Mouse (Mus musculus): ENCODE measurements around the gene Plekhg5. TPM values are rescaled to one million over a fixed set of nuclear protein-coding genes. Genes with fewer than 3 reads are reported as not detected.
A peak's percentile ranks its signal among the peaks of the same experiment; 100 is the strongest.

Gene Plekhg5
- polyA plus RNA-seq, 1 experiment = 3.0 TPM

GRCm38 (mm10) chr4:152083611-152084220 is 11.4 kb downstream of the Plekhg5 start:
- no peak overlapping the region for H3K4me3 ChIP-seq (ENCODE audit: insufficient read depth, low read length)
- TF ChIP-seq POLR2A (IDR thresholded peaks at IDR 0.05; ENCODE audit: borderline replicate concordance, low read depth, low read length) (no peak), CTCF (IDR thresholded peaks at IDR 0.05; ENCODE audit: low read depth, low read length) (no peak)
- no peak overlapping the region for H3K27ac ChIP-seq (ENCODE audit: insufficient read depth, low read depth, low read length)
- peaks cover 12% of the 10 kb centered on the region for H3K4me1 ChIP-seq (ENCODE audit: control insufficient read depth, insufficient read depth, low read length)

GRCm38 (mm10) chr4:152084616-152085015 is 12.3 kb downstream of the Plekhg5 start:
- no peak for TF ChIP-seq POLR2A (IDR thresholded peaks at IDR 0.05; ENCODE audit: borderline replicate concordance, low read depth, low read length)
- no peak for TF ChIP-seq CTCF (IDR thresholded peaks at IDR 0.05; ENCODE audit: low read depth, low read length)
- Histone ChIP-seq H3K4me1 (ENCODE audit: control insufficient read depth, insufficient read depth, low read length) (peaks cover 12% of the 10 kb centered on the region), H3K27ac (ENCODE audit: insufficient read depth, low read depth, low read length) (no peak overlapping the region), H3K4me3 (ENCODE audit: insufficient read depth, low read length) (no peak overlapping the region)

- Histone ChIP-seq H3K4me1 (ENCODE audit: control insufficient read depth, insufficient read depth, low read length) (peaks cover 12% of the 10 kb centered on the region), H3K27ac (ENCODE audit: insufficient read depth, low read depth, low read length) (no peak overlapping the region), H3K4me3 (ENCODE audit: insufficient read depth, low read length) (peak overlapping the region; percentile 71)
- no peak for TF ChIP-seq CTCF (IDR thresholded peaks at IDR 0.05; ENCODE audit: low read depth, low read length)
- TF ChIP-seq POLR2A (IDR thresholded peaks at IDR 0.05; ENCODE audit: borderline replicate concordance, low read depth, low read length) = no peak
These were observed 14.4 kb downstream of the Plekhg5 start for GRCm38 (mm10) chr4:152086505-152087210.

GRCm38 (mm10) chr4:152087211-152088081 is 15.1 kb downstream of the Plekhg5 start:
- Histone ChIP-seq H3K27ac (ENCODE audit: insufficient read depth, low read depth, low read length) (no peak overlapping the region), H3K4me1 (ENCODE audit: control insufficient read depth, insufficient read depth, low read length) (peaks cover 12% of the 10 kb centered on the region), H3K4me3 (ENCODE audit: insufficient read depth, low read length) (peak overlapping the region; percentile 71)
- TF ChIP-seq CTCF (IDR thresholded peaks at IDR 0.05; ENCODE audit: low read depth, low read length) (no peak), POLR2A (IDR thresholded peaks at IDR 0.05; ENCODE audit: borderline replicate concordance, low read depth, low read length) (no peak)

GRCm38 (mm10) chr4:152088133-152088532 is 15.8 kb downstream of the Plekhg5 start:
- no peak for TF ChIP-seq POLR2A (IDR thresholded peaks at IDR 0.05; ENCODE audit: borderline replicate concordance, low read depth, low read length)
- TF ChIP-seq CTCF (IDR thresholded peaks at IDR 0.05; ENCODE audit: low read depth, low read length) = no peak
- no peak overlapping the region for H3K4me3 ChIP-seq (ENCODE audit: insufficient read depth, low read length)
- H3K27ac ChIP-seq (ENCODE audit: insufficient read depth, low read depth, low read length) = no peak overlapping the region
- peaks cover 12% of the 10 kb centered on the region for H3K4me1 ChIP-seq (ENCODE audit: control insufficient read depth, insufficient read depth, low read length)

GRCm38 (mm10) chr4:152088556-152089120 is 16.3 kb downstream of the Plekhg5 start:
- Histone ChIP-seq H3K27ac (ENCODE audit: insufficient read depth, low read depth, low read length) (no peak overlapping the region), H3K4me1 (ENCODE audit: control insufficient read depth, insufficient read depth, low read length) (peaks cover 12% of the 10 kb centered on the region), H3K4me3 (ENCODE audit: insufficient read depth, low read length) (no peak overlapping the region)
- TF ChIP-seq CTCF (IDR thresholded peaks at IDR 0.05; ENCODE audit: low read depth, low read length) (no peak), POLR2A (IDR thresholded peaks at IDR 0.05; ENCODE audit: borderline replicate concordance, low read depth, low read length) (no peak)

GRCm38 (mm10) chr4:152090191-152090590 is 17.9 kb downstream of the Plekhg5 start:
- TF ChIP-seq CTCF (IDR thresholded peaks at IDR 0.05; ENCODE audit: low read depth, low read length) = no peak
- TF ChIP-seq POLR2A (IDR thresholded peaks at IDR 0.05; ENCODE audit: borderline replicate concordance, low read depth, low read length) = no peak
- H3K4me1 ChIP-seq (ENCODE audit: control insufficient read depth, insufficient read depth, low read length) = peaks cover 12% of the 10 kb centered on the region
- no peak overlapping the region for H3K4me3 ChIP-seq (ENCODE audit: insufficient read depth, low read length)
- H3K27ac ChIP-seq (ENCODE audit: insufficient read depth, low read depth, low read length) = no peak overlapping the region

- no peak for TF ChIP-seq POLR2A (IDR thresholded peaks at IDR 0.05; ENCODE audit: borderline replicate concordance, low read depth, low read length)
- no peak for TF ChIP-seq CTCF (IDR thresholded peaks at IDR 0.05; ENCODE audit: low read depth, low read length)
- Histone ChIP-seq H3K4me3 (ENCODE audit: insufficient read depth, low read length) (no peak overlapping the region), H3K27ac (ENCODE audit: insufficient read depth, low read depth, low read length) (no peak overlapping the region), H3K4me1 (ENCODE audit: control insufficient read depth, insufficient read depth, low read length) (peaks cover 7% of the 10 kb centered on the region)
These were observed 20.5 kb downstream of the Plekhg5 start for GRCm38 (mm10) chr4:152092751-152093293.

- Histone ChIP-seq H3K4me3 (ENCODE audit: insufficient read depth, low read length) (no peak overlapping the region), H3K27ac (ENCODE audit: insufficient read depth, low read depth, low read length) (no peak overlapping the region), H3K4me1 (ENCODE audit: control insufficient read depth, insufficient read depth, low read length) (no peaks in the 10 kb centered on the region)
- no peak for TF ChIP-seq CTCF (IDR thresholded peaks at IDR 0.05; ENCODE audit: low read depth, low read length)
- no peak for TF ChIP-seq POLR2A (IDR thresholded peaks at IDR 0.05; ENCODE audit: borderline replicate concordance, low read depth, low read length)
These were observed 21.9 kb downstream of the Plekhg5 start for GRCm38 (mm10) chr4:152094233-152094632.
